Mouse (Mus musculus) gastrocnemius, postnatal 36 days (tissue): ENCODE measurements around the gene Gimd1. TPM values are rescaled to one million over a fixed set of nuclear protein-coding genes. Genes with fewer than 3 reads are reported as not detected.

Source experiments
- DNase-seq, 2 experiments: peaks; one replicate each; pipeline ENCODE4 v3.0.0; 2022
- intact Hi-C: fragments of 180-260 bp; cut with DNase I; formaldehyde crosslinking; loops from one replicate; pipeline ENCODE4 v1.15.1; 2025
- long read RNA-seq, 2 experiments: library from polyadenylated mRNA; stranded (forward); transcript quantifications; one replicate each; pipeline ENCODE4 v2.0.0; 2021
- total RNA-seq, 2 experiments: library from RNA; stranded (reverse); gene quantifications; 2 replicates each; pipeline ENCODE4 v1.2.3; 2021

Gimd1 gene
- total RNA-seq = not detected
- long read RNA-seq, experiment 1 = 0 reads
- long read RNA-seq, experiment 2 = 0 reads

DNA sequence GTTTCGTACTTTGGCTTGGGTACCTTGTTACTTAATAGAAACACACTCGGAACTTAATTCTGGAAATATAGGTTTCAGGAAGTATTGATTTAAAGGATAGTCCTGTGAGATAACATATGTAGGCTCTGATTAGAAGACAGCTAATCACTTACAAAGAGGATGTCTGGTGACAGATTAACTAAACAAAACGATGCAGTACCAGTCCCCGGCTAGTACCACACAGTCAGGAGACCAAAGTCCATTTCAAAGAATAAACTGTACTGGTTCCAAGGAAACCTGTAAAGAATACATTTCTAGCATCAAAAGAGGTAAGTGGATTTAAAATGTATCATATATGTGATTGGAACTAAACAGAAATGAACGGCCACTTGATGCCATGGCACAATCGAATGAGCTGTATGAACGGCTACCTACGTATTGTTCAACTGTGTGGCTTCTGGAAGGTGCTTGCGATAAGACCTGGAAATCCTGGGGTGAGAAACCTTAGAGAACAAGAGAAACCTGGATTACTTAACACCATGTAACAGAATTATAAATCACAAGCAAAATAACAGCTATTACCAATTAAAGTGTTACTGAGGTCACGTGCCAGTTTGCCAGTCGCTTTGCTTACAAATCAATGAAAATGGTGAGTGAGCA lies at the start of gene Gimd1:
TSS of gene Gimd1 (plus strand) at position 220 of the 639 bp plus-strand sequence.
- intact Hi-C loops = no loop called here
- DNase-seq = no peak

DNA sequence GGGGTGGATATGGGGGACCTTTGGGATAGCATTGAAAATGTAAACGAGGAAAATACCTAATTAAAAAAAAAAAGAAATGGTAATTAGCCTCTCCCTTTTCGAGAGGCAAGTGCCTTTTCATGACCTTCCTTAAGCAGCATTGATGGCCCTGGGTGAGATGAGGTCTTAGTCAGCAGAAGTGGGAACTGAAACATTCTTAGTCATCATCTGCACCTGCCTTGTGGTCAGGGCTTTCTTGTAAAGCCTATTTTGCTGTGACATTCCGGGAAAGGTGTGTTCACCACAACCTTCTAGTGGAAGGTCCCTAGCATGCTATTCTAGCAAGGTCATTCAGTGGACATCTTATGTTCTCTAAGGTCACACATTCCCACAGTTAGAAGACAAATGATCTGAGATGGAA lies 48.4 kb upstream of the Gimd1 start:
- intact Hi-C loops = no loop called here
- DNase-seq = no peak

DNA sequence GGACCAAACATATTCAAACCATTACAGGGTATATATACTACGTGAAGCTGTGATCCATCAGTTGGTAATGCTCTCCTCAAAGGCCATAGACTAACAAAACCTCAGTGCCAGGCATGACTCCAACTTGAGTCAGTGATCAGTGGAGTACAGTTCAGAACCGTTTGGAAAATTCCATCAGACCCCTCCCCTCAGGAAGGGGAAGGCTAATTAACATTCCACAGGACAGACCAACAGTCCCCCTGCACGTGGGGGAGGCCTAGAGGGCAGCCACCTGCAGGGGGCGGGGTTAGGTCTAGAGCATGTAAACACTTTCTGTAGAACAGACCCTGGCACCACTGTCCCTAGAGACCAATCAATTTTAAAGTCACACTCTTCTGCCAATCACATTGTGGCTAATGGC lies 47.3 kb upstream of the Gimd1 start:
- intact Hi-C loops = no loop called here
- DNase-seq = no peak

DNA sequence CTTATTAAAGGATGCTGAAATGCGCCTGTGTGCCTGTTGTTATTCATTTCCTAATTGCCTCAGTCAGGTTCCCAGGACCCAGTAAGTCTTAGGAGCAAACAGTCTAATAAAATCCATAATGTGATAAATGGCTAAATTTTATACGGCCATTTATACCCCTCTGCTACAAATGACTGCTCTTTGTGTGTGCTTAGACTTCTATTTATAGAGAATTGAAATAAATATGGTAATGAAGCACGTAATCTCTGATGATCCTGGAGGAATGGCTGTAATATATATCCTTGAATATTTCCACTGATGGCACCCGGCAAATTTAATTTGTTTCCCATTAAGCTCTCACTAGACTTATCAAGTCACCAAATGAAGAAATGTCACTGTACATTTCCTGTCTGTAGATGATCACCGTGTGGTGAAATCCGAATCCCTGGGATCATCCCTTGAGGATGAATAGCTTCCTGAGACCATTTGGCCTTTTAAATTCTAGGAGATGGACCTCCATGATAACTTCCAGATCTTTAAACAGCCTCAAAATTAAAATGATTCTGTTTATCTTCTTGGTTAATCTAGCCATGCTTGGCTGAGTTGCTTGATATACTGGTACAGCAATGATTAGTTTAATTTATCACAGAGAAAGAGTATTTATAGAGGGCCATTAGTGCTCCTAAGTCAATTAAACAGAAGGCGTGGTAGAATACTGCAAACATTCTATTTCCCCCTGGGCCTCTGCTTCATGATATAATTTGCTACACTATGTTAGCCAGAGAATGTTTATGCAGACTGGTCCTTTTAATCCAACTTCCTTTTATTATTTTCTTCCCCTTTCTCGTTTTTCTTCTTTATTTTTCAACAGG lies 44.3 kb upstream of the Gimd1 start:
- no peak for DNase-seq
- intact Hi-C loops = no loop called here

DNA sequence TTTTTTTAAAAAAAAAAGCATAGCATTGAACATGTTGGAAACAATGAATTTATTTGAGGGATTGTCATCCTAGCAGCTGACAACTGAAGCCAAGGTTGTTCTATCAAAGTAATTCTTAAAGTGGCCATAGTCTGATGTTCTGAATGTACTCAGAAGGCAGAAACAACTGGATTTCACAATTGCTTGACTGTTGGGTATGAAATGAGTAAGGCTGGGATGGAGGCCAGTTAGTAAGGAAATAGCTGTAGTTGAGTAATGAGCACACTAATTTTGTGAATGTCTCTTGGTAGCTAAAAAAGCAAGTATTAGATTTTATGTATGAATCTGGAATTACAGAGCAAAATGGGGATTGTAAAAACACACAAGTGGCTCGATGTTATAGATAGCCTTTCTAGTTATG lies 41.5 kb upstream of the Gimd1 start:
- no peak for DNase-seq
- intact Hi-C loops = no loop called here

DNA sequence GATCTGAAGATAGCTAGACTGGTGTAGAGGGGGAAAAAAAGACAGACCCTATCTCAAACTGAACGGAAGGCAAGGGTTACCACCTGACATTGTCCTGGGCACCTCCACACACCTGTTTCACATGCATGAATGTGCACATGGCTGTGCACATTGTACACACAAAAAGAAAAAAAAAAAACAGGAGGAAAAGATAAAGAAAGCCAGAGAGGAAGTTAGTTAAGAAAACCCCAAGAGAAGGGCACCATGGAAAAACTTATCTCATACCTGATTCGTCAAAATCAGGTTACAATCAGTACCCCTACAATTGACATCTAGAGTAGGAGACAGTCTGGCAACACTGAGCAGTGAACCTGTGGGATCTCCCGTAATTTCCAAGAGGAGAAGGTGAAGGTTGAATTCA lies 39.6 kb upstream of the Gimd1 start:
- intact Hi-C loops = no loop called here

DNA sequence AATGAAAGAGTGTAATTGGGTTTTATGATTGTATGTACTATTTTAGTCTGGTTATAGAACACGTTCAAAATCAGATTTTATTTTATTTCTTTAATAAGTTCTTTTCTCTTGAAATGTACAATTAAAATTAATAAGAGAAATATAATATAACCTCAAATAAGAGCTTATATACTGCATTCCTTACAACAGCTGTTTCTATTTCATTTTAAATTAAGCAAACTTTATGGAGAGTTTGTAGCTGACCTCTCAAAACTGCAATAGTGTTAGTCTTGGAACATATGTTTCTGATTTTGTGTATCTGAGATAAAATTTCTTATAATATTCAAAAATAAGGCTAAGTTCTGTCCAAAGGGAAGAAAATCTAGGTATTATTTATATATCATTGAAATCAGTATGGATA lies 39.0 kb upstream of the Gimd1 start:
- DNase-seq = no peak

More for the DNA sequence above, 39.6 kb upstream of the Gimd1 start:
- no peak for DNase-seq

DNA sequence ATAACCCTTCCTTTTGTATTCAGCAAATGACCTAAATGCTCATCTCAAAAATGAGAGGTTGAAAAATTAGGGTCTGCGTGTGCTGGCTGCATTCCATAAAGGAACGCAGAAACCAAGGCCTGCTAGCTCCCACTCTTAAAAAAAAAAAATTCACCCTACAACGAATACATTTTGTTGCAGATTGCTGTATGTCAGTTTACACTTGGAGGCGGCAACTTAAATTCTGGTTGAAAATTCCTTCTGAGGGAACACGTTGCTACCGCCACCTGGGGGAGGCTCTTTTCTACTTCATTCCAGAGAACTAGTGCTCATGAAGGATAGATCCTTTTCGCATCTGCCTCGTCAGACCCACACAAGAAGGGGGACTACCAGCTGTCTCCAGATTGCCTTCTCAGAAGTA lies 879 bp upstream of the Gimd1 start:
- intact Hi-C loops = no loop called here

More for the DNA sequence above, 39.0 kb upstream of the Gimd1 start:
- intact Hi-C loops = no loop called here

DNA sequence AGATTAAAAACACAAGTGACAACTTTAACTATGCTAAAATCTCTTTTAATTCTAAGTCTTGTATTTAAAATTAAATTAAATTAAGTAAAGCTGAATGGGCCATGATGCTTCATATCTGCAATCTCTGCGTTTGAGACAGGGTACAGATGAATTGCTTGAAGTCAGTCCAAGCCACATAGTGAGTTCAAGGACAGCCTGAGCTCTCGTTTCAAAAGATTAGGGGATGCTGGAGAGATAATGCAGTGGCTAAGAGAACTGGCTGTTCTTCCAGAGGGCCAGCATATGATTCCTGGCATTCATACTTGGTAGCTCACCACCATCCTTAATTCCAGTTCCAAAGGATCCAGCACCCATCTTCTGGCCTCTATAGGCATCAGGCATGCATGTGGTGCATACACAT lies 3.6 kb downstream of the Gimd1 start:
- intact Hi-C loops = no loop called here
- DNase-seq = no peak

More for the DNA sequence above, 879 bp upstream of the Gimd1 start:
- no peak for DNase-seq

DNA sequence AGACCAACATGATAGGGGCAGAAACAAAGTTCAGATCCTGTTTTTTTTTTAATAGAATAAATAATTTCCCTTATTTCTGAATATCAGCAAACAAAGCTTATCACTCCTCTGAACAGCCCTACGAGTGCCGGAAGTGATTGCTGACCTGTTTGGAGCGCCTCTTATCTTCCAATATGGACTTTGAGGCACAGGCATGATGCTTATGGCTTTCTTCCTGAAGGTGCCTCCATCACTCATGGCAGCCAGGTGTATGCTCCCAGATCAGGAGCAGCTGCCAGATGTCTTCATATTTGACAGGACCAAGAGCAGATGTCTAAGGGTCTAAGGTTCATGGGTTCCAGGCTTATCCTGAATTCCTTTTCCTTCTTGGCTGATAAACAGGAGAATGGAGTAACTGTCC lies 7.5 kb downstream of the Gimd1 start:
- intact Hi-C loops = no loop called here
- DNase-seq = no peak

DNA sequence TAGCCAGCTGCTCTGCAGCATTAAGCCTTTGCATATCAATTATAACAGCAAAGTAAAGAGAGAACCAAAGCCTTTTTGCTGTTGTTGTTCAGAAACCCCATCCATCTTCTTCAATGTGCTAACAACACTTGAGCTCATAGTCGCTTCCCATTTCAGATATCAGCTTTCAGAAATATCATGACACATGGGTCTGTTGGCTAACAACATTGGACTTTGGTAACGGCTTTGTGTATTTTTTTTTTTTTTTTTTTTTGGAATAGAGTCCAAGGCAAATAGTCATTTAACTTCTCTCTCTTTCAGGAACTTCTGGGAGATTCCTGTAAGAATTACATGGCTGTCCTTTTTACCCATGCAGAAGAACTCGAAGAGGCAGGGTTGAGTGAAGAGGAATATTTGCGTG lies 14.5 kb downstream of the Gimd1 start:
- intact Hi-C loops = no loop called here
- DNase-seq = no peak

DNA sequence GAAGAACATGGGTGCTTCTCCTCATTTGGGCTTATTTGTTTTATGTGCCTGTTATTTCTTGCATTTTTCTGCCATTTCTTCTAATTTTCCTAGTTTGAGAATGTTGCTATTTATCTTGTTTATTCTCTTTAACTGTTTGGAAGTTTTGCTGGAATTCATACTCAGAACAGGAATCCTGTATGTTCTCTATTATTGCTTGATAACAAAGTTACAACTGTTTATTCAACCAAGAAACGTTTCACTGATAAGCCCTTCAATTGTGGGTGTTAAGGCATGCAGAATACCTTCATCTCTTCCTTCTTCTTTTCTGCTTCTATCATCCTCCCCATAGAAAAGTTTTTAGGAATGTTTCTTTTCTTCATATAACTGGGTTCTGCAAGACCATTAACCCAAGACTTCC lies 17.2 kb downstream of the Gimd1 start:
- DNase-seq = no peak
- intact Hi-C loops = no loop called here

DNA sequence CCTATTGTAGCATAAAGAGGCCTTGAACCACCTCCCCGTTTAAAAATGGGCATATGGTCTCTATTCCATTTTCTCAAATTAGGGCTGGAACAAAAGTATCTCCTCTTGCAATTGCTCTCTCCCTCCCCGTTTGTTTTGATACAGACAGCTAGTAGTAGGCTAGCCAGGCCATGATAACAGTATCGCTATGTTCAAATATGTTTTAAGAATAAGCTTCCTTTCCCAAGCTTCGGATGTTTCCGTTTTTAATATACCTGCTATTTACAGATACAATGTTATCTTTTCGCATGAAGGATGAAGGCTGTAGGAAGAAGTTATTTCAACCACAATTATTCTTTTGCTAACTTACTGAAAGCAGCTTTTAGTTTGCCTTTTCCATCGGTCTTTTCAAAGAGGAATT lies 19.7 kb downstream of the Gimd1 start:
- intact Hi-C loops = no loop called here
- DNase-seq = no peak

DNA sequence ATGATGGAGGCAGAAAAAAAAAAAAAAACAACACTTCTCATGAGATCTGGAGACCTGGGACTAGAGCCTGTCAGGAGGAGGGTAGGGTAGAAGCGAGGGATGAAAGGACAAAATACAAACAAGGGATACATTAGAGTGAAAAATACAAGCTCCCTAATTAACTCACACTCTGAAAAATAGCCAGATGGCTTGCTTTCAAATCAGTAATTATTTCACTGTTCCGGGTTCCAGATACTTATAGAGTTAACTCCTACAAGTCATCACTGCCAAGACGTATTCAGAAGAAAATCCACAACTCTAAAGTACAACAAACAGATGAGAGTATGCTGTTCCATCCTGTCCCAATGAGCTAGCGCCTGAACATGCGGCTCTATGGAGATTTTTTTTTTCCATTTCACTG lies 20.6 kb downstream of the Gimd1 start:
- intact Hi-C loops = no loop called here
- DNase-seq = no peak

DNA sequence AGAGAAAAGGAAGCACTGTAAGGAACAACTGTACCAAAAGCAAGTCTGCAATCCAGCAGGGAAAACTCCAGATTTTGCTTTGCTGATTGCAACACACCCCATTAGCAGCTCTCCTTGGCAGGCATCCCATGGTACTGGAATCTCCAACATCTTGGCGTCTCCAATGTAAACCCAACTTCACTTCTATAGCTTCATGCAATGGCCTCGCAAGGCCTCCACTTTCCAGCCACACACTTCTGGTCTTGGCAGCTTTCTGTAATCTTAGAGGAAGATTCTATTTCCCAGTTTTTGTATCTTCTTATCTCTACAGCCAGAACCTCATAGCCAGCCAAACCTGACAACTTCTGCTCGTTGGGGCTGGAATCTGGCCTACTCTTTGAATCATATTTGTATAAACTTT lies 22.2 kb downstream of the Gimd1 start:
- intact Hi-C loops = no loop called here
- peak in 1 of 2 experiments; percentile 25 for DNase-seq

DNA sequence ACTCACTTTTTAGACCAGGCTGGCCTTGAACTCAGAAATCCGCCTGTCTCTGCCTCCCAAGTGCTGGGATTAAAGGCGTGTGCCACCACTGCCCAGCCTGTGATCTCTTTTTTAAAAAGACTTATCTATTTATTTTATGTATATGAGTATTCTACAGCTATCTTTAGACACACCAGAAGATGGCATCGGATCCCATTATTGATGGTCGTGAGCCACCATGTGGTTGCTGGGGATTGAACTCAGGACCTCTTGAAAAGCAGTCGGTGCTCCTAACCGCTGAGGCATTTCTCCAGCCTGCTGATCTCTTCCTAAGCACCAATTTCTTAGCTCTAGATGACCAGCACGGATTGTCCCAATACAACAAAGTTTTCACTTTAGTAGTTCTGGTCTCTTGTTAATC lies 24.3 kb downstream of the Gimd1 start:
- DNase-seq = no peak
- intact Hi-C loops = no loop called here

DNA sequence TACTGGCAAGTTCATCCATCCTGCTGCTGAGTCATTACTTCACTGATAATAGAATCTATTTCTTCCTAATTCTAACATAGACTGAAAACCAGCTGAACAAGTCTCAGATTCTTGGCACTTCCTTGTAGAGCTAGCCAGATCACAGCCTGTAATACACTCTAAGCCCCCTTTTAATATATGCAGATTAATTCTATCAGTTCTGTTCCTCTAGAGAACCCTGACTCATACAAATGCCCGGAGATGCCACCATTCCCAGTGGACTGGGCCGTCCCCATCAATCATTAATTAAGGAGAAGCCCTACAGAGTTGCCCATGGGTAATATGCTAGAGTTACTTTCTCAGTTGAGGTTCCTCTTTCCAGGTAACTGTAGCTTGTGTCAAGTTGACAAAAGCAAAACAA lies 26.3 kb downstream of the Gimd1 start:
- intact Hi-C loops = no loop called here
- no peak for DNase-seq

DNA sequence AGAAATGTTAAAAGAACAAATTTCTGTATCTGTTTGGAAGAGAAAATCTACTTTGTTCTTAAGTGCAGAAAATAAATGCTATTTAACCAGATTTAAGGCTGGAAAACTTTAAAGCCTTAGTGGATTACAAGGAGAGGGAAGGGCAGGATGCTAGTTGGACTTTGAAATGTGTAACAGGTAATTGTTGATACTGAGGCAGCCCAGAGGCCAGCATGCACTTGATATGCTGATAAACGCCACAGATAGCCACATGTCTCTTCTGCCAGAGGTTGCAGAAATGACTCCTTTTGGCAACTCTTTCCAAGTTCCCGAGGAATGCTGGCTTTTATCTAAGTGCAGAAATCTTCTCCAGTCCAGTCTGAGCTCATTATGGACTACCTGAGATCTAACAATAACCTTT lies 47.9 kb downstream of the Gimd1 start:
- DNase-seq = no peak
- intact Hi-C loops = no loop called here

DNA sequence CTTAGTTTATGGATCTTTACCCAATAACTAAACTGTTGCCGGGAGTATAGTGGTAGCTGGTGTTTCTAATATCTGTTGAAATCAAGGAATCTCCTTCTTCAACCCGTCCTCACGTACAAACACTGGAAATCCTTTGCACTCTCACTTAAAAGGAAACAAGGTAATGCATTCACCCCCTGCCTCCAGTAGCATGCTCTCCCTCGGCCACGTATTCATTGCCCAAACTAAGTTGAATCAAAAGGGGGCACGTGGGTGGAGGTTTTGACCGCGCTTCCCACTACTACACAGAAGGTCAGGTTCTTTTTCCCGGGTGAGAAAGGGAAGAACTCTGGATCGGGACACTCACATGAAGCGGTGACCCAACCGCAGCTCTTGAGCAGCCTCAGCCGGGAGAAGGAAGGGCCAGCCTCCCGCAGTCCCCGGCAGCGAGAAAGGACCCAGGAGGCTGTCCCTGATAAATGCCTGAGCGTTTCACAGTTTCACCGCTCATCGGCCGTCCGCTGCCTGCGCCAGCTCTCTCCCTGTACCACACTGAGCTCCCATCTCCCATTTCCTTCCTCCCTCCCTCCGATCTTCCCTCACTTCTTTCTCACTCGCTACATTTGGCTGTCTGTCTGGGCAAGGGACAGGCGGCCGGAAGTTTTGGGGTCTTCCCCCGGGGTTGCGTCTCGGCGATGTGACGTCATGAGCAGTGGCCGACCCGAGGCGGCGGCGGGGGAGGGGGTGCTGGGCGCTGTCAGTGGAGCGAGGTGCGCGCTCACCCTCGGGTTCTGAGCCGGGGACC lies 54.0 kb downstream of the Gimd1 start, which contains the start of gene Tbck:
TSS of gene Tbck (plus strand) at position 698 of the 784 bp plus-strand sequence.
- DNase-seq = peak; percentile 89 to 93
- intact Hi-C loops = no loop called here

DNA sequence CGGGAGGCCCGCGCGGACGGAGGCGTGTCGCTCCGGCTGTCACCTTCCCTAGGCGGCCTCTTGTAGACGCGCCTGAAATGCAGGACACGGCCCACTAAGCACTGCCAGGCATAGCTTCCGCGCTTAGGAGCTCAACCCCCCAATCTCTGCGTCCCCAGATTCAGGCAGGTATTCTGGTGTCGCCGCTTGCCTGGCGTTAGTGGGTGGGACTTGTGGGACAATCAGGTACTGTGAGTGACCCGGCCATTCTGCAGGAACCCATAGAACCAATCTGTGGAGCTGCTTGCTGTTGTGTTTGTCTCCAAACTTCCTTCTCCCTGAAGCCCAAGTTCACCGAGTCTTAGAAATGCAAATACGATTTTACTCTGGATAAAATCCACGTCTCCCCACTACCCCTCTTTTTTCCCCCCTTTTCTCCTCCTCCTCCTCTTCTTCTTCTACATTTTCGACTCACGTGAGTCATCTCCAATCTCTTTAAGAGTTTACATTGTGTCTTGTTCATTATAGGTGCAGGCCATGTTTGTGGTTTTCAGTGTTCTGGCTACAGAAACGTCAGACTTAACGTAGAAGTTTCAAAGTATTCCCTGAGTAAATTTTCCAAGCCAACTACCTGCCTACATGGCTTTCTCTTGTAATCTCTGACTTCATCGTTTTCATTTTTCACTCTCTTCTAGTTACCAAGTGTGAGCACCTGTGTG lies 54.8 kb downstream of the Gimd1 start, which contains the start of gene Aimp1:
TSS of gene Aimp1 (minus strand) at position 140 of the 698 bp plus-strand sequence.
- no peak for DNase-seq
- intact Hi-C loops = no loop called here
